Mouse (Mus musculus): ENCODE results near the gene Tet3. TPM values are rescaled to one million over a fixed set of nuclear protein-coding genes. Genes with fewer than 3 reads are reported as not detected.

The Tet3 gene
- polyA plus RNA-seq, 1 experiment: 21.1 TPM

GRCm38 (mm10) chr6:83396711-83397110 lies 62.2 kb downstream of the Tet3 start:
- no peak overlapping the region for H3K27ac ChIP-seq (ENCODE audit: insufficient read depth, low read length)
- H3K27me3 ChIP-seq (ENCODE audit: control insufficient read depth, insufficient read depth, low read length): no peaks in the 10 kb centered on the region
- no peak overlapping the region for H3K4me3 ChIP-seq (ENCODE audit: extremely low read depth, insufficient read depth, insufficient read length)
- DNase-seq (ENCODE audit: low read depth in 1 of 2, low spot score in 2 of 2): no peak
- 88% methylated on average over 2 of the region's 2 CpGs for WGBS
- peaks cover 24% of the 10 kb centered on the region for H3K36me3 ChIP-seq (ENCODE audit: control insufficient read depth, insufficient read depth, low read length)
- TF ChIP-seq CTCF (IDR thresholded peaks at IDR 0.05; ENCODE audit: extremely low read depth, insufficient read depth, insufficient read length, insufficient replicate concordance) (no peak), POLR2A (IDR thresholded peaks at IDR 0.05; ENCODE audit: low read depth, low read length) (no peak)
- H3K4me1 ChIP-seq (ENCODE audit: control insufficient read depth, insufficient read depth, insufficient read length): no peaks in the 10 kb centered on the region; the same call in 1 of the 2 replicates

- Histone ChIP-seq H3K27me3 (ENCODE audit: control insufficient read depth, insufficient read depth, low read length) (no peaks in the 10 kb centered on the region), H3K4me3 (ENCODE audit: extremely low read depth, insufficient read depth, insufficient read length) (no peak overlapping the region), H3K27ac (ENCODE audit: insufficient read depth, low read length) (no peak overlapping the region), H3K36me3 (ENCODE audit: control insufficient read depth, insufficient read depth, low read length) (peaks cover 25% of the 10 kb centered on the region), H3K4me1 (ENCODE audit: control insufficient read depth, insufficient read depth, insufficient read length) (no peaks in the 10 kb centered on the region; the same call in 1 of the 2 replicates)
- no peak for TF ChIP-seq CTCF (IDR thresholded peaks at IDR 0.05; ENCODE audit: extremely low read depth, insufficient read depth, insufficient read length, insufficient replicate concordance)
- no peak for TF ChIP-seq POLR2A (IDR thresholded peaks at IDR 0.05; ENCODE audit: low read depth, low read length)
- no peak for DNase-seq (ENCODE audit: low read depth in 1 of 2, low spot score in 2 of 2)
- WGBS: 80% methylated on average over 15 of the region's 15 CpGs
Measured at GRCm38 (mm10) chr6:83395544-83396229, 63.2 kb downstream of the Tet3 start.

GRCm38 (mm10) chr6:83394122-83394521 lies 64.8 kb downstream of the Tet3 start:
- H3K36me3 ChIP-seq (ENCODE audit: control insufficient read depth, insufficient read depth, low read length): peaks cover 25% of the 10 kb centered on the region
- DNase-seq (ENCODE audit: low read depth in 1 of 2, low spot score in 2 of 2): no peak
- TF ChIP-seq POLR2A (IDR thresholded peaks at IDR 0.05; ENCODE audit: low read depth, low read length) (no peak), CTCF (IDR thresholded peaks at IDR 0.05; ENCODE audit: extremely low read depth, insufficient read depth, insufficient read length, insufficient replicate concordance) (no peak)
- no peak overlapping the region for H3K27ac ChIP-seq (ENCODE audit: insufficient read depth, low read length)
- no peaks in the 10 kb centered on the region for H3K27me3 ChIP-seq (ENCODE audit: control insufficient read depth, insufficient read depth, low read length)
- 93% methylated on average over 4 of the region's 4 CpGs for WGBS
- no peak overlapping the region for H3K4me3 ChIP-seq (ENCODE audit: extremely low read depth, insufficient read depth, insufficient read length)
- no peaks in the 10 kb centered on the region; the same call in 1 of the 2 replicates for H3K4me1 ChIP-seq (ENCODE audit: control insufficient read depth, insufficient read depth, insufficient read length)

- Histone ChIP-seq H3K4me3 (ENCODE audit: extremely low read depth, insufficient read depth, insufficient read length) (no peak overlapping the region), H3K27me3 (ENCODE audit: control insufficient read depth, insufficient read depth, low read length) (no peaks in the 10 kb centered on the region), H3K4me1 (ENCODE audit: control insufficient read depth, insufficient read depth, insufficient read length) (no peaks in the 10 kb centered on the region; the same call in 1 of the 2 replicates), H3K27ac (ENCODE audit: insufficient read depth, low read length) (no peak overlapping the region), H3K36me3 (ENCODE audit: control insufficient read depth, insufficient read depth, low read length) (peaks cover 19% of the 10 kb centered on the region)
- WGBS: 82% methylated on average over 8 of the region's 8 CpGs
- TF ChIP-seq POLR2A (IDR thresholded peaks at IDR 0.05; ENCODE audit: low read depth, low read length) (no peak), CTCF (IDR thresholded peaks at IDR 0.05; ENCODE audit: extremely low read depth, insufficient read depth, insufficient read length, insufficient replicate concordance) (no peak)
- no peak for DNase-seq (ENCODE audit: low read depth in 1 of 2, low spot score in 2 of 2)
Measured at GRCm38 (mm10) chr6:83392166-83392780, 66.6 kb downstream of the Tet3 start.

GRCm38 (mm10) chr6:83385569-83386090 lies 73.3 kb downstream of the Tet3 start:
- peaks cover 22% of the 10 kb centered on the region for H3K36me3 ChIP-seq (ENCODE audit: control insufficient read depth, insufficient read depth, low read length)
- H3K4me1 ChIP-seq (ENCODE audit: control insufficient read depth, insufficient read depth, insufficient read length): peaks cover 8% of the 10 kb centered on the region; the same call in 1 of the 2 replicates
- no peak overlapping the region for H3K27ac ChIP-seq (ENCODE audit: insufficient read depth, low read length)
- 97% methylated on average over 9 of the region's 9 CpGs for WGBS
- H3K4me3 ChIP-seq (ENCODE audit: extremely low read depth, insufficient read depth, insufficient read length): no peak overlapping the region
- DNase-seq (ENCODE audit: low read depth in 1 of 2, low spot score in 2 of 2): no peak
- no peaks in the 10 kb centered on the region for H3K27me3 ChIP-seq (ENCODE audit: control insufficient read depth, insufficient read depth, low read length)
- TF ChIP-seq POLR2A (IDR thresholded peaks at IDR 0.05; ENCODE audit: low read depth, low read length): no peak
- no peak for TF ChIP-seq CTCF (IDR thresholded peaks at IDR 0.05; ENCODE audit: extremely low read depth, insufficient read depth, insufficient read length, insufficient replicate concordance)

- H3K27me3 ChIP-seq (ENCODE audit: control insufficient read depth, insufficient read depth, low read length): no peaks in the 10 kb centered on the region
- 45% methylated on average over 10 of the region's 10 CpGs for WGBS
- H3K36me3 ChIP-seq (ENCODE audit: control insufficient read depth, insufficient read depth, low read length): peaks cover 42% of the 10 kb centered on the region
- H3K4me3 ChIP-seq (ENCODE audit: extremely low read depth, insufficient read depth, insufficient read length): no peak overlapping the region
- no peak for DNase-seq (ENCODE audit: low read depth in 1 of 2, low spot score in 2 of 2)
- peaks cover 8% of the 10 kb centered on the region; the same call in 1 of the 2 replicates for H3K4me1 ChIP-seq (ENCODE audit: control insufficient read depth, insufficient read depth, insufficient read length)
- TF ChIP-seq POLR2A (IDR thresholded peaks at IDR 0.05; ENCODE audit: low read depth, low read length): no peak
- no peak for TF ChIP-seq CTCF (IDR thresholded peaks at IDR 0.05; ENCODE audit: extremely low read depth, insufficient read depth, insufficient read length, insufficient replicate concordance)
- H3K27ac ChIP-seq (ENCODE audit: insufficient read depth, low read length): peak overlapping the region; percentile 40; the same call in 1 of the 2 replicates
Measured at GRCm38 (mm10) chr6:83381510-83382491, 77.1 kb downstream of the Tet3 start.
